ENCODE assay signal across 9 mouse cellular contexts in genomic region chrX:23328116-23328515, GRCm38 (mm10). TPM values are rescaled to one million over a fixed set of nuclear protein-coding genes. Genes with fewer than 3 reads are reported as not detected.
DNase-seq lines count a peak whose midpoint lies in the region; ATAC-seq lines count a peak whose summit lies in the region.
"Had no signal": no experiment of that assay in that cellular context is flagged by ENCODE, and none has a peak within 500 bp of the region (broad histone marks: within the 10 kb centered on the region; RNA-seq: fewer than 3 reads in every experiment).

No protein-coding gene starts in this region.

- H3K9ac ChIP-seq in heart, embryonic 12.5 days: no peak overlapping the region
- H3K9ac ChIP-seq: limb, embryonic 12.5 days had no signal

- no peak overlapping the region for H3K4me2 ChIP-seq in heart, embryonic 12.5 days
- H3K4me2 ChIP-seq: limb, embryonic 12.5 days had no signal

- H3K4me3 ChIP-seq in heart, embryonic 12.5 days: no peak overlapping the region
- H3K4me3 ChIP-seq: limb, embryonic 12.5 days had no signal

- intact Hi-C loops in left cerebral cortex, postnatal 25 days (cut with DNase I): loop anchor here (10.0 kb wide), 1 partner anchor 237 kb away; no protein-coding TSS in a partner anchor

- H3K36me3 ChIP-seq in heart, embryonic 12.5 days: no peaks in the 10 kb centered on the region
- H3K36me3 ChIP-seq: limb, embryonic 12.5 days had no signal

- peak; percentile 12 for DNase-seq in heart, postnatal 4 days
- peak; percentile 1 to 3 for DNase-seq in right cerebral cortex, adult 2 months (ENCODE audit: low spot score in 2 of 2)
- DNase-seq in right cerebral cortex, postnatal 14 days: no peak
- DNase-seq in c-Kit-positive CD71-positive TER-119-positive erythroid progenitor cells, embryonic 14.5 days (ENCODE audit: low spot score): peak; percentile 1
- DNase-seq in retina, postnatal 1 day: peak; percentile 1
- DNase-seq in left cerebral cortex, postnatal 25 days (ENCODE audit: low spot score in 2 of 2): no peak
- DNase-seq: gastrocnemius, postnatal 14 days had no signal

- no peaks in the 10 kb centered on the region for H3K4me1 ChIP-seq in heart, embryonic 12.5 days (replicated peaks)
- H3K4me1 ChIP-seq: limb, embryonic 12.5 days had no signal

- 59% methylated on average over 1 of the region's 1 CpGs for WGBS in heart, embryonic 12.5 days

- H3K9me3 ChIP-seq in heart, embryonic 12.5 days (replicated peaks): no peaks in the 10 kb centered on the region
- H3K9me3 ChIP-seq: limb, embryonic 12.5 days had no signal

- H3K27ac ChIP-seq in heart, embryonic 12.5 days (ENCODE audit: poor library complexity, severe bottlenecking): no peak overlapping the region
- H3K27ac ChIP-seq: limb, embryonic 12.5 days had no signal

- no peak for ATAC-seq in heart, embryonic 12.5 days (ENCODE audit: insufficient number of reproducible peaks, low FRiP score)

- no peaks in the 10 kb centered on the region for H3K27me3 ChIP-seq in heart, embryonic 12.5 days (replicated peaks)
- H3K27me3 ChIP-seq: limb, embryonic 12.5 days had no signal

RNA-seq across cellular contexts. Expression of gene Klhl13, which starts 36.8 kb away (rescaled TPM):
- total RNA-seq in heart, postnatal 4 days (2021): 10 to 100 TPM; 33.2 to 41.4 TPM
- 87.4 and 92.4 TPM in 2 replicates for polyA plus RNA-seq in heart, embryonic 12.5 days (2016; fragmentation: Nextera tagmentation; extraction: Ambion mirVana)
- total RNA-seq in left cerebral cortex, postnatal 25 days (2021): 10 to 100 TPM; 35.4 to 59.2 TPM

Comparison
In these comparisons a context has a peak if more than half of its experiments do, and no peak if none do; other contexts are left out.
1. DNase-seq: peak in heart, postnatal 4 days (single experiment), right cerebral cortex, adult 2 months (2 of 2), c-Kit-positive CD71-positive TER-119-positive erythroid progenitor cells, embryonic 14.5 days (single experiment) and retina, postnatal 1 day (single experiment); none in right cerebral cortex, postnatal 14 days (single experiment) and left cerebral cortex, postnatal 25 days (0 of 2).